16 mouse cellular contexts compared by ENCODE assay signal in the genomic region with DNA sequence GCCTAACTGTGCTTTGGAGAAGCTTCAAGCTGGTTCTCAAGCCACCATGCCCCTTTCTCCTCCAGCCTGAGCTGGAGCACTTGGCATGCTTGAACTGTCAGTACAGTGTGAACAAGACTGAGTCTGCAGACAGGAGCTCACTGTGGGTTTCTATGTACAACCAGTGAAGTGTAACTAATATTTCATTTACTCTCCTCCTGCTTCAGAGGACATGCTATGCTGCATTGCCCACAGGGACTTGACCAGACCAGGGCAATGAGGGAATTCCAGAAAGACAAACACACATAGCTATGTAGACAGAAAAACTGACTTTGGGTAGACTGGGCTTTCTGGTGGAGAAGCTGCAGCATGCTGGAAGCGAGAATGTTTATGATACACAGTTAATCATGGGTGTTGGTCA.
"Had no signal": no experiment of that assay in that cellular context is flagged by ENCODE, and none has a peak within 500 bp of the region (broad histone marks: within the 10 kb centered on the region; RNA-seq: fewer than 3 reads in every experiment).

No protein-coding gene starts in this region.

- H3K27ac ChIP-seq: limb, embryonic 13.5 days; liver, embryonic 15.5 days; neural tube, embryonic 13.5 days; stomach, postnatal 0 days had no signal

- H3K36me3 ChIP-seq: limb, embryonic 13.5 days; liver, embryonic 15.5 days; neural tube, embryonic 13.5 days had no signal

- H3K4me2 ChIP-seq: limb, embryonic 13.5 days; liver, embryonic 15.5 days; neural tube, embryonic 13.5 days had no signal

- H3K9me3 ChIP-seq: limb, embryonic 13.5 days; liver, embryonic 15.5 days; neural tube, embryonic 13.5 days had no signal

- ATAC-seq: intestine, postnatal 0 days; lung, postnatal 0 days had no signal

- H3K4me1 ChIP-seq: liver, embryonic 15.5 days; neural tube, embryonic 13.5 days had no signal

- H3K4me3 ChIP-seq: limb, embryonic 13.5 days; liver, embryonic 15.5 days; neural tube, embryonic 13.5 days had no signal

- DNase-seq: kidney, adult 9 months; kidney, postnatal 10 days; kidney, postnatal 4 days; lung, adult 2 months; lung, postnatal 36 days; midbrain, embryonic 14.5 days; right cerebral cortex, adult 18-20 months; right cerebral cortex, postnatal 25 days; thymus, adult 18-20 months; thymus, postnatal 25 days had no signal

- H3K9ac ChIP-seq: limb, embryonic 13.5 days; liver, embryonic 15.5 days; neural tube, embryonic 13.5 days had no signal

- H3K27me3 ChIP-seq: limb, embryonic 13.5 days; liver, embryonic 15.5 days; neural tube, embryonic 13.5 days had no signal
